Mouse (Mus musculus): Measurements from ENCODE around the gene Ranbp10. TPM values are rescaled to one million over a fixed set of nuclear protein-coding genes. Genes with fewer than 3 reads are reported as not detected.
A peak's percentile ranks its signal among the peaks of the same experiment; 100 is the strongest.

Ranbp10 gene
- total RNA-seq, 1 experiment from 2014 or later = 29.8 TPM

DNA sequence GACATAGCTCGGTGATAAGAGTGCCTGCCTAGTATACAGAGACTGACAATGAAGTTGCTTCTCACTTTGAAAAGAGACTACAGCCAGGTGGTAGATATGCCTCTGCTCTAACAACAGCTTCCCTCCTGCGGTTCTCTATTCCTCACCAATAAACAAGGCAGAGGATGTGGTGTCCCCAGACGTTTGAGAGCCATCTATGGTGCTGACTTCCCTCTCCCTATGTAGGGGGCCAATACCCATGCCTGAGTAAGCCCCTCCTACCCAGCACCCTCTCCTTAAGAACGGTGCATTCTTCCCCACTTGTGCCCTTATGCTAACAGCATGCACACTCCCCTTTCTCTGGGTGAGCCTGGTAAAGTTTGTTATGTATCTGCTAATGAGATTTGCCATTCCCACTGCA, 38.2 kb downstream of the Ranbp10 start:
- DNase-seq = no peak

DNA sequence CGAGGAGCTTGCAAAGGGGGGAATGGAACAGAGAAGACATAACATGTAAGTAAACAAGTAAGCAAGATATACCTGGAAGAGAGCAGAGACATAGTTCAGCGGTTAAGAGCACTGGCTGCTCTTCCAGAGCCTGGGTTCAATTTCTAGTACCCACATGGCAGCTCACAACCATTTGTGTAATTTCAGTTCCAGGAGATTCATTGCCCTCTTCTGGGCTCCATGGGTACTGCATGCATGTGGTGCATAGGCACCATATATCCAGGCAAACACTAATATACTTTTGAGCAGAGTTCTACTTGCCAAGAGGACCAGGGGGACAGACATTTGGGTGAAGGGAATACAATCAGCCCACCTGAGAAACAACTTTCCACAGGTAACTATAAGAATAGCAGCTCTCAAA, 38.9 kb downstream of the Ranbp10 start:
- DNase-seq = peak; percentile 69

DNA sequence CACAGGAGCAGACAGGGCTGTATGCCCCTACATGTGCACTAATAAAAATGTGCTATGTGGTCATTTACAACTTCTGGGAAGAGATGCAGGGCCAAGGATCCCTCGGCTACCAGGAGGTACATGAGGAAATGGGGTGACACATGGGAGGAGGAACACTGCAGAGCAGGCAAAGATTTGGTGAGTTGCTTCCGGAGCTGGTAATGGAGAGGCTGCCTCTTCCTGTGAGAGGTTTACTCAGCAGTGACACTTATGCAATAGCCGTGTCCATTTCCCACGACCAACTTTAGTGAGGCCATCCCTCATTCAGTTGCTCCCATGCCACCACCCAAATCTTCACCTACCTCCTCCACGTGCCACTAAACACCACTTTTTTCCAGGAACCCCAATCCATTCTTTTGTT, 46.9 kb downstream of the Ranbp10 start:
- DNase-seq = no peak

DNA sequence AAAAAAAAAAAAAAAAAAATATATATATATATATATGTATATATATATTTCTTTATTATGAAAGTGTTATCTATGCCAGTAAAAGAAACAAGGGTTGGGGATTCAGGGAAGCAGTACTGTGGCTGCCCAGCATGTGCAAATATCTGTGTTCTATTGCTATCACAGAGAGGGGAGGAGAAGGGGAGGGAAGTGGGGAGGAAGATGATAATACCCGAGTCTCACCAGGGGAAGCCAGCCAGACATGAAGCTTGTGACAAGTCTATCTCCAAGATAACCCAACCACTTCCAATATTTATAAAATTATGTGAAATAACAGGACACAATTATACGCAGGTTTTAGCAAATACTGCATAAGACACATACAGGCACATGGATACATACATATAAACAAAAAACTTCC, 49.3 kb downstream of the Ranbp10 start:
- no peak for DNase-seq

DNA sequence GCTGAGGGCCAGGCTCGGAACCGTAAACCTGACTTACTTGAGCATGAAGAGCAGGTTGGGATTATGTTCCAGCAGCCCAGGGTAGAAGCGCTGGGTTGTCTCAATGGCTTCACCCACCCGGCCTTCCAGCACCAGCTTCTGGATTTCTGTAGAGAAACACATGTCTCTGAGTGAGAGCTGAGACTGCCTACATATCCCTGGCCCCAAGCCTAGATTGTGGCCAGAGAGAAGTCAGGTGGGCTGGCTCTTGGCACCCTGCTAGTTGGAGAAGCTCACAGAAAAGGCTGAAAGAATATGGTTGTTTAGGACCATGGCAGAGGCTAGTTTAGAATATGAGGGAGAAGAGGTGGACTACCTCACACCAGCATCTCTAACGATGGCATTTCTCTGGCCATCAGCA, 52.7 kb downstream of the Ranbp10 start:
- no peak for DNase-seq

DNA sequence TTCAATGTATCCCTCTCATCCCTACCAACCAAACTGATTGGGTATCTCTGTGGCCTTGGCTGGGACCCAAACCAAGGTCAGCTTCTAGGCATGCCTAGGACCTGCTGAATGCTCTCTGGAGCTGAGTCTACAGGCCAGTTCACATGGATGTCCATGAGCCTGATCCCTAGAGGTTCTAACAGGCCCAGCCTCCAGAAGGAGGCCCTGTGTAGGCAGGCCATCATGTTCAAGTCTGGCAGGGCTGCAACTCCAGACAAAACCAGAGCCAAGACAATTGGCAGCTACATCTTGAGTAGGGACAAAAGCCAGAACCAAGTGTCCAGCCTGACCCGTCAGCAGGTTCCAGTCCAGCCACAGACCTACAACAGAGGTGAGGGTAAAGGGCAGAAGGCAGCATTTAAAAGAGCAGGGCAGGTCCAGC, 53.7 kb downstream of the Ranbp10 start:
- peak; percentile 47 for DNase-seq

DNA sequence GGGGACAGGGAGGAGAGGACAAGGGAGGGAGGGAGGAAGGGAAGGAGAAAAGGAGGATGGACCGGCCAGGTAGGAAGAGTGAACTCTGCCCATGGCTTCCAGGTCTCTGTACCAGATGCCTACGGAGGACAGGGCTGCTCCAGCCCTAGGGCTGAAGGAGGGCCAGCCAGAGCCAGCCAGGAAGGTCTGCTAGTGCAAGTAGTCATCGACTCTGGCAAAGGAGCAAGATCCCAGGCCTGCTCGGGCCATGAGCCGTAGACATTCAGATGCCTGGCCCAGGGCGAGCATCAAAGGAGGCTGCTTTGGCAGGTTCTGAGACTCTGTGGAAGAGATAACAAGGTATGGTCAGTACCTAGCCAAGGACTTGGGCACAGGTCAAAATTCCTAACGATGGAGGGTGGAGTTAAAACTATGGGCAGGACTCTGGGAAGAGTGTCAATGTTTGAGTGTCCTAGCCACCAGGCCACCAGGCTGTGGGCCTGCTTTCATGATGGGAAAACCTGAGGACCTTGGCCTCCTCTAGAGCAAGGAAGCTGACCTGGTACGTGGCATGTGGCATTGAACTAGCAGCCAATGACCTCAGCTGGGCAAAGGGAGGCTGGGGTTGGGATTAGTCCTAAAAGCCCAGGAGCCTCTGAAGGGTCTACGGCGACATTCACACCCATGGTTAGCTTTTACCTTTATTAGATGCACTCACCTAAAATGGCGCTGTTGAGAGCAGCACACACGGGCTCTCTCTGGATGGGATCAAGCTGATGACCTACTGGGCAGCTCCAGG, 55.6 kb downstream of the Ranbp10 start:
- DNase-seq = no peak

DNA sequence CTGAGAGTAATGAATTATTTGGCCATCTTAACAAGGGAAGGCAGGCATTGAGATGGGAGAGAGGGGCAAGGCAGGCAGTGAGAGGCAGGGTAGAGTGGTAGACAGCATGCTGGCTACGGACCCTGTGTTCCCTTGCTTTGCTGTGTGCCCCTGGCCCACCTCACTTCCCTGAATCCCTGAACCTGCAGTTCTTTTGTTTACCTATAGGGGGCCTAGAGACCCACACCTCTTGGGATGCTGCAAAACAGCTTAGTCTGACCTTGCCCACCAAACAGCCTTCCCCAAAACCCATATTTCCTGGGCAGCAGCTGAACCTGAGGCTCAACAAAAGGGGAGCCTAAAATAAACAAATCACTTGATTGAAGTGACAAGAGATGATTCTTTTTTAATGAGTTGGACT, 56.5 kb downstream of the Ranbp10 start:
- DNase-seq = peak; percentile 31

DNA sequence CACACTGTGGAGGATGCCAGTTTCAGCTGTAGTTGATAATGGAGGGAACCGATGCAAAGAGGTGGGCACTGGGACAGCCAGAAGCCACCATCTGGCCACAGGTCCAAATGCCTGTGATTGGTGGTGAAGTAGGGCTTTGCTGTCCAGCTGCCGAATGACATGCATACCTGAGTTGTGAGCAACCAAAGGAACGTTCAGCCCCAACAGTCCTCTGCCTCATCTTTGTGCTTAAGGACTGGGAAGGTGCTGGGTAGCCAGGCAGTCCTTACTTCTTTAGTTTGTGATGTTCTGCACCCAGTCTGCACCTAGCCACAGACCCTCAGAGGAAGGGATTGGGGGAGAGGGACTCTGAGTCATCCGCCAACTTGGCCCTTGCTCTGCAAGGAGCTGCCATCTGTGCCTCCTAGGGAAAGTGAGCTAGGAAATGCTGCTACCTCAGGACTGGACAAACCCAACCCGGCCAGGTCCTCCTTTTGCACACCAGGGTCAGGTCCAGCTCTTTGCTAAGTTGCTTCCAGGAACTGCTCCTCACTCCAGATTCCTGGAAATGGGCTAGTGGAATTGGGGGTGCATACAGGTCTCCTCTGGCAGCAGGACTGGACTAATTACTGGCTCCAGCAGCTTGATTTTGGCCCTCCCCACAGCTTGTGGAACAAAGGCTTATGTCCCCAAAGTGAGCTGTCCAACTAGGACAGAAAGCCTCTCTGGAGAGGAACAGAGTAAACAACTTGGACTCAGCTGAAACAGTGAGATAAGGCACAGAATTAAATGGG, 58.5 kb downstream of the Ranbp10 start:
- peak; percentile 16 for DNase-seq

DNA sequence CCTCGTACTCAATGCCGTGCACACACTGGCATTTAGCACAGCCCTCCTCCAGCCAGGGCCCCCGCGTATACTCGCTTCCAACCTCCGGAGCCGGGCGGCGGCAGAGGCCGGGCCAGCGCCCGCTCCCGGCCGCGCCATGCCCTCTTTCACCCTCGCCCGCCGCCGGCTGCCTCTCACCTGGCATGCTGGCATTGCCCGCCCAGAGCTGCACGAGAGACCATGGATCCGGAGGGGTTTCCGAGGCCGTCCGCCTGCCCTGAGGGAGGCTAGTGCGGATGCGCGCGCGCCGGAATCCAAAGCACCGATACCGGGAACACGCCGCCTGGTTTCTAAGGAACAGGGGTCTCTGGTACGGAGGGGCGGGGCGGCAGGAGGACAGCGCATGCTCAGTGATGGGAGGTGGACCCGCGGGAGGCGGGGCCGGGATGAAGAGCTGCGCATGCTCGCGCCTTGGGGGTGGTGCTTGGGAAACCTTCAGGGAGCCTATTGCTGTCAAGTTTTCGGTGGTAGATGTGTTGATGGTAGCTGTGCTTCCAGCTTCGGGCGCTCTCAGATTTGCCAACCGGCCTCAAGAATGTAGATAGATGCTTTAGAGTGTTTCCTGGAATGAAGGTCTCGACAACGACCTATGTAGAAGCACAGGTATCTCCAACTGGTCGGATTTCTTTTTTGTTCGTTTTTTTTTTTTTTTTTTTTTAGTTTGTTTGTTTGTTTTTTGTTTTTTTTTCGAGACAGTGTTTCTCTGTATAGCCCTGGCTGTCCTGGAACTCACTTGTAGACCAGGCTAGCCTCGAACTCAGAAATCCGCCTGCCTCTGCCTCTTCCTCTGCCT, 68.7 kb downstream of the Ranbp10 start, which contains the start of gene Gfod2:
Gfod2 (minus strand) TSS at position 388 of the 832 bp plus-strand sequence.
- peak; percentile 100 for DNase-seq

DNA sequence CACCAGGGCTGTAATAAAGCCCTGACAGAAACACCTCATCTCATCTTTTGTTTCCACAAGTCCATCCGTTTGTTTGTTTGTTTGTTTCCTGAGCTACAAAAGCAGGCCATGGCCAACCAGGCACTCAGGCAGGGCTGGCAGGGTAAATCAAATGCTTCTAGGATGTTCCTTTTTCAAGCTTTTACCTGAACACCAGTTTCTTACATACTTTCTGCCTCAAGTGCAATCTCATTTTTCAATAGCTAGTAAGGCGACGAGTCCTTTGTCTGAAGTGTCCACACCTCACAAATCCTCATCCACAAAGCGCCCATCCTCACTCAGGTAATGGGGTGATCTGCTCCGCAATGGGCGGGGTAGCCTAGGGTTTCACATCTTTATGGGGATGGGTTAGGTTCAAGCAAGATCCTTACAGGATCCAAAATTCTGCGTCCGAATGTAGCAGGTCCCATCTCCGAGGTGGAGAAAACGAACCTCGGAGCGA, 69.3 kb downstream of the Ranbp10 start:
- no peak for DNase-seq

DNA sequence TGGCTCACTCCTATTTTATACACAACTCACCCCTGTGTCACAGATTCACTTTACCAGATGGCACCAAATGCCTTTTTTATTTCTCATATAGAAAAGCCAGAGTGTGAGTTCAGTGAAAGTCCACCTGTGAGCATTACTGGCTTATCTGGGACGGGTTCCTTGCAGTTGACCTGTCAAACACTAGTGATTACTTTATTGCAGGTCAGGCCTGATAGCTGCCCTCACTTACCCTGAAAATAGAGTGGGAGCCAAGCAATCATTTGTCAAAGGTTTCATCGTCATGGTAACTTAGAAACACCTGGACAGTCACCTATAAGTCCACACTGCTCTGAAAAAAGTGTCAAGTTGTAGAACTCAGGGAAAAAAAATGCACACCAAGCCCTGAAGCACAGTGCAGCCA, 72.5 kb downstream of the Ranbp10 start:
- DNase-seq = no peak

DNA sequence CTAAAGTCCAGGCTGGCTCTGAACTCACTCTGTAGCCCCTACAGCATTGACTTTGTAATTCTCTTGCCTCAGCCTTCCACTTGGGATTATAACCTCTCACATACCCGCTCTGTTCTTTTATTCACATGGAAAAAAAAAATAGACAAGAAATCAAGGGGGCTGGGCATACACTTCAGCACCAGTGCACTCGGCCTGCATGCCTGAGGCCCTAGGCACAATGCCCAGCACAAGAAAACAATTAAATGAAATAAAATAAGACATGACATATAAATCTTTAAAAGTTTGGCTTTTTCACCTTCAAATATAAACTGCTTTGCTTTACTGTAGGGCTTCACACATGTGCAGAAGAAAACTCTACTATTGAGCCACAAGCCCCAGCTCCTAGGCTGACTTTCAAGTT, 73.2 kb downstream of the Ranbp10 start:
- DNase-seq = no peak

DNA sequence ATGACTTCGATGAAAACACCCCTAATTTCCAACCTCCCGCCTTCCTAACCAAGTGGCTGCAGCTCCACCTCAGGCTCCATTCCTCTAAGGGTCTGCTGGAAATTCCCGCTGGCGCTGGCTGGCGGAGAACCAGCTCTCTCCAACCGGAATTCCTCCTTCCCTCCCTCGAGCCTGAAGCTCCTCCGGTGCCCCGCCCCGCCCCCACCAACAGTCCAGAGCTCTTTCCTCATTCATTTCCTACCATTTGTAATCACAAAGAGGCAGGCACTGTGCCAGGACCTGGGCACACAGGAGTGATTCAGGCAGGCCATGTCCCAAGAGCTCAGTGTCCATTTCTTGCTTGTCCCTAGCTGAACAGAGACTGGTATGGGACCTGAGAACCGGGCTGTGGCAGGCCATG, 76.5 kb downstream of the Ranbp10 start:
- peak; percentile 96 for DNase-seq

DNA sequence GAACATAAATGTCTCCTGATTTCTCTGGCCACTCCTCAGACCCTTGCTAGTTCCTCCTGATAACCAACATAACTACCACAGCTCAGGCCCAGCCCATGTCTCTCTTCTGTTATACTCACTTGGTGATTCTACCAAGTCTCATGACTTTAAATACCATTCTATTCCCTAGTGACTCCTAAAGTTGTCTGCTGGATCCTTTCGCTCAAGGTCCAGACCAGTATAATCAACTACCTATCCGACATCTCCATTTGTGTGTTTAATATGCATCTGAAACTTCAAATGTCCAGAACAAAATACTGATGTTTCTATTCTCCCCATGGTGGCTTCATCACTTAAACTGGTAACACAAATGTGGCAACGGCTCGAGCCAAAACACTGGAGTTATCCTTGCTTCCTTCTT, 83.8 kb downstream of the Ranbp10 start:
- DNase-seq = peak; percentile 8

DNA sequence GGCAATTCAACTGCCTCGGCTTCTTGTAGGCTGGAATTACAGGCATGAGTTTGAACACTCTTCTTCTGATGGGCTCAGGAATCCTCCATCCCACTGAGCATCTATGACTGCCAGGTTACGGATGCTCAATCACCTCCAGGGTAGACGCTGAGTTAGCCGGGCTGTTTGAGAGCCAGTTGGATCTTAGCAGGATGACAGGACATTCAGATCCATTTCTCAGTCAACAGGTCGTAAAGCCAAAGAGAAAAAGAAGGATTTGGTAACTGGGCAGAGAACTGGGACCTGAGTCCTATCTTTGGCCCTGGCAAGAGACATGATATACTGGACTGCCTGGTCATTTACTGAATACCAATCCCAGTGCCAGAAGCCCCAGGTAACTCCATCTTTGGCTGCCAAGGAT, 87.9 kb downstream of the Ranbp10 start:
- DNase-seq = no peak

DNA sequence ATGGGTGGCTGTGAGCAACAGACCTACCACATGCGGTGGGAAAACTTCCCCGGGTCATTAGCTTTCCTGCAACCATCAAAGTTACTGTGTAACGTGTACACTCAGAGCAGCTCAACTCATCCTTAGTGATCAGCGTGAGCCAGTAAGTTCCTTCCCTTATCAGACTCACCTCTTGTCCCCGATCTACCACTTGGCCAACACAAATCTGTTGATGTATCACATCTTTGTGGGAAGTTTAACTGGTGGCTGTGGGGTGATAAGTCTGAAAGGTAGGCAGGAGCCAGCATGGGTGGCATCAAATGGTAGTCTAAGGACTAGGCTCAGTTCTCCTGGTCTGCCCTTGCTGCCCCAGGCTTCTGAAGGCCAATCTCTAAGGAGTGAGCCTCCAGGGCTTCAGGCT, 95.0 kb downstream of the Ranbp10 start:
- DNase-seq = no peak

DNA sequence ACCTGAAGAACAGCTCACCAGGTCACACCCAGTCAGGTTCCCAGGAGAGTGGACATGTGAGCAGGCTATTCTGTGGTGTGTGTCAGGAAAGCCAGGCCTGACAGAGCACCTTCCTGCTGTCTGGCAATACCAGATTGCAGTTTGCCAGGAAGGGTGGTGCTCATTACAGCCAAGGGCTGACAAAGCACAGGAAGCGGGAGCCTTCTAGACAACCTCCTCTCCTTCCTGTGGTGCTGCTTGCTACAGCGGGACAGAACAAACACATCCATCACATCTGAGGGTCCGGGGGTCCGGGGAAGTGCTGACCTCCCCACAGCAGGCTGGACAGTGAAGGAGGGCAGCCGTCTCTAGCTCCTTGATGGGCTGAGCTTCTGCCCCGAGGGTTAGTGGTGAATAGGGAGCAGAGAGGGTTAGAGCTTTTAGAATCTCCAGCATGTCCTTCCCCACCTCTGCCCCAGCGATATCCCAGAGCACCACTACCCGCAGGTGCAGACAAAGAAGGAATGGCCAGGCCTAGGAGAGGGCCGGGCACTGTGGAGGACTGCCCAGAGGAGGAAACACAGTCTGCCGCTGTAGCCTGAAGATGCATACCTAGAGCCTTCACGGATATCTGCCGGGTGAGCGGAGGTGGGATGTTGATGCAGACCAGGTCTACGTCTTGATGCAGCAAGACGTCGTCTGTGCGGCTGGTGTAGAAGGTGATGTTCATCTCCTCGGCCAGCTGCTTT, 99.6 kb downstream of the Ranbp10 start:
- DNase-seq = peak; percentile 57

DNA sequence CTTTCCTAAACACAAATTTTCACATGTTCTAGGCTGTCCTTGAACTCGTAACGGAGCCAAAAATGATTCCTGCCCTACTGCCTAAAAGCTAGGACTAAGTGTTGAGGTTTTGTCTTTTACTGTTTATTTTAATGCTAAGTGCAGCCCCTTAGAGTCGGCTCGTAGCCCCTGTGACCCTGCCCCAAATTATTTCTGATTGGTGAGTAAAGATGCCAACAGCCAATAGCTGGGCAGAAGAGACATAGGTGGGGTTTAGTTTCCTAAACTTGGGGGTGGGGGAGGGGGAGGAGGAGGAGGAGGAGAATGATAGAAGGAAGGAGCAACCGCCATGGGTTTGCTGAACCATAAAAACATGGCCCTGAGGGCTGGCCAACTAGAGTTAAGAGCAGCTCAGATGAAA, 101.4 kb downstream of the Ranbp10 start:
- DNase-seq = no peak

DNA sequence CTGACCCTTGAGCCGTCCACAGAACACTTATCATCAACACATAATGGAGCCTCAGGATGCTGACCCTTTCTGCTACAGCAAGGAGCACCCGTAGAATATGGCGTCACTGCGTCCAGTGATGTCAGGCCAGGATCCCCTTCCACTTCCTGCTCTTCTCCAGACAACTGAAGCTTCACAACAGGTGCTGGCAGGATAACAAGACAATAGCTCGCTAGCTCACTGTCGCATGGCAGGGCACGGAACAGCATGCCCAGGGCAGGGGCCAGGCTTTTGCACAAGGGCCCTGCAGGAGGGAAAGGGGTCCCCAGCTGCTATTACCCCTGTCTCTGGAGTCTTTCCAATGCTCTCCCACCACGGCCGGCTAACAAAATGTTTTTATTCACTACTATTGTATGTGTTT, 104.3 kb downstream of the Ranbp10 start:
- no peak for DNase-seq

DNA sequence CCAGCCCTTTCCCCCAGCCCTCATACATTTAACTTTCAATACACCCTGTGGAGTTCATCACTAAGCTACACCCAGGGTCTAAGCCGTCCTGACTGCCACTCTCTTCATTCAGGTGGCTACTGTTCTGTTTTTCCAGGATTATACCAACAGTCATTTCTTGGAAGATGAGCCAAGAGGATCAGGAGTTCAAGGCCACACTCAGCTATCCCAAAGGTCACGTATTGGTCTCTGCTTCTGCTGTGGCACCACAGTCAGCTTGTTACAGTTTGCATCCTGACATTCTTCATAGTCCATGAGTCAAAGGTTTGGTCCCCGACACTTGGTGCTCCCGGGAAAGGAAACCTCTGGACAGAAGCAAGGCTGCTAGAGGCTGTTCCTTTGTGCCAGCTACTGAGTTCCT, 107.5 kb downstream of the Ranbp10 start:
- no peak for DNase-seq

Measured in adrenal gland, postnatal 14 days (tissue).